Mouse (Mus musculus): ENCODE data around the gene Slc47a1. TPM values are rescaled to one million over a fixed set of nuclear protein-coding genes. Genes with fewer than 3 reads are reported as not detected.
A peak's percentile ranks its signal among the peaks of the same experiment; 100 is the strongest.

Gene Slc47a1
- polyA plus RNA-seq, 1 experiment from 2014 or later: 8.0 TPM

- no peak overlapping the region for H3K27ac ChIP-seq (ENCODE audit: low read depth, low read length)
- no peak overlapping the region for H3K9ac ChIP-seq (ENCODE audit: low read depth, low read length)
- no peak for ATAC-seq
- H3K9me3 ChIP-seq (ENCODE audit: control insufficient read depth): no peaks in the 10 kb centered on the region
- TF ChIP-seq CTCF (IDR thresholded peaks at IDR 0.05; ENCODE audit: low read depth): no peak
- WGBS: 22% methylated on average over 10 of the region's 10 CpGs
- peaks cover 24% of the 10 kb centered on the region for H3K27me3 ChIP-seq (replicated peaks; ENCODE audit: control insufficient read depth, insufficient read depth, low read length)
- H3K36me3 ChIP-seq (ENCODE audit: control insufficient read depth, insufficient read depth): no peaks in the 10 kb centered on the region
- peak overlapping the region; percentile 36 for H3K4me3 ChIP-seq (ENCODE audit: low read depth, low read length)
- H3K4me2 ChIP-seq (replicated peaks; ENCODE audit: low read depth): peak overlapping the region; percentile 67
- peaks cover 7% of the 10 kb centered on the region; the same call in 1 of the 2 replicates for H3K4me1 ChIP-seq (replicated peaks; ENCODE audit: control insufficient read depth, insufficient read depth, low read length)
Measured at GRCm38 (mm10) chr11:61341971-61342370, 36.2 kb downstream of the Slc47a1 start.

- no peak overlapping the region for H3K27ac ChIP-seq (ENCODE audit: low read depth, low read length)
- H3K27me3 ChIP-seq (replicated peaks; ENCODE audit: control insufficient read depth, insufficient read depth, low read length): peaks cover 24% of the 10 kb centered on the region
- peaks cover 7% of the 10 kb centered on the region; the same call in 1 of the 2 replicates for H3K4me1 ChIP-seq (replicated peaks; ENCODE audit: control insufficient read depth, insufficient read depth, low read length)
- H3K9ac ChIP-seq (ENCODE audit: low read depth, low read length): no peak overlapping the region
- H3K36me3 ChIP-seq (ENCODE audit: control insufficient read depth, insufficient read depth): no peaks in the 10 kb centered on the region
- H3K4me2 ChIP-seq (replicated peaks; ENCODE audit: low read depth): no peak overlapping the region
- ATAC-seq: no peak
- no peak overlapping the region for H3K4me3 ChIP-seq (ENCODE audit: low read depth, low read length)
- no peak for TF ChIP-seq CTCF (IDR thresholded peaks at IDR 0.05; ENCODE audit: low read depth)
- no peaks in the 10 kb centered on the region for H3K9me3 ChIP-seq (ENCODE audit: control insufficient read depth)
- 84% methylated on average over 4 of the region's 4 CpGs for WGBS
Measured at GRCm38 (mm10) chr11:61341233-61341632, 36.9 kb downstream of the Slc47a1 start.

DNA sequence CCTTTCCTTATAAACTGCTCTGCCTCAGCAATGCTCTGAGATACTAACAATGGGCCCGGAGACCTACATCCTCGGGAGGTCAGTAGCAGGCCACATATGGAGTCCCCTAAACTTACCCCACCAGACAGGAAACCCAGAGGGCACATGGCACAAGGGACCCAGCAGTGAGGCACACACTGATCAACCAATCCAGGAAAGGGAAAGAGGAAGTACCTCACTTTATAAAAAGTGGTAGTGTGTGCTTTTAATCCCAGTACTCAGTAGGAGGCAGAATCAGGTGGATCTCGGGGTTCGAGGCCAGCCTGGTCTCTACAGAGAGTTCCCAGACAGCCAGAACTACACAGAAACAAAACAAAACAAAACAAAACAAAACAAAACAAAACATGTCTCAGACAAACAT, 37.8 kb downstream of the Slc47a1 start:
- Histone ChIP-seq H3K4me3 (ENCODE audit: low read depth, low read length) (no peak overlapping the region), H3K4me2 (replicated peaks; ENCODE audit: low read depth) (no peak overlapping the region), H3K9me3 (ENCODE audit: control insufficient read depth) (no peaks in the 10 kb centered on the region), H3K27ac (ENCODE audit: low read depth, low read length) (no peak overlapping the region), H3K36me3 (ENCODE audit: control insufficient read depth, insufficient read depth) (no peaks in the 10 kb centered on the region), H3K4me1 (replicated peaks; ENCODE audit: control insufficient read depth, insufficient read depth, low read length) (peaks cover 7% of the 10 kb centered on the region; the same call in 1 of the 2 replicates), H3K27me3 (replicated peaks; ENCODE audit: control insufficient read depth, insufficient read depth, low read length) (peaks cover 20% of the 10 kb centered on the region), H3K9ac (ENCODE audit: low read depth, low read length) (no peak overlapping the region)
- no peak for ATAC-seq
- 87% methylated on average over 4 of the region's 4 CpGs for WGBS
- TF ChIP-seq CTCF (IDR thresholded peaks at IDR 0.05; ENCODE audit: low read depth): no peak

GRCm38 (mm10) chr11:61337586-61337985, 40.6 kb downstream of the Slc47a1 start:
- no peak for ATAC-seq
- Histone ChIP-seq H3K4me1 (replicated peaks; ENCODE audit: control insufficient read depth, insufficient read depth, low read length) (peaks cover 4% of the 10 kb centered on the region; the same call in 1 of the 2 replicates), H3K4me2 (replicated peaks; ENCODE audit: low read depth) (no peak overlapping the region), H3K9me3 (ENCODE audit: control insufficient read depth) (no peaks in the 10 kb centered on the region), H3K27ac (ENCODE audit: low read depth, low read length) (no peak overlapping the region), H3K4me3 (ENCODE audit: low read depth, low read length) (no peak overlapping the region), H3K9ac (ENCODE audit: low read depth, low read length) (no peak overlapping the region), H3K36me3 (ENCODE audit: control insufficient read depth, insufficient read depth) (no peaks in the 10 kb centered on the region), H3K27me3 (replicated peaks; ENCODE audit: control insufficient read depth, insufficient read depth, low read length) (peaks cover 11% of the 10 kb centered on the region)
- peak; percentile 65 for TF ChIP-seq CTCF (IDR thresholded peaks at IDR 0.05; ENCODE audit: low read depth)
- 67% methylated on average over 10 of the region's 10 CpGs for WGBS

- TF ChIP-seq CTCF (IDR thresholded peaks at IDR 0.05; ENCODE audit: low read depth): no peak
- H3K9me3 ChIP-seq (ENCODE audit: control insufficient read depth): no peaks in the 10 kb centered on the region
- H3K4me3 ChIP-seq (ENCODE audit: low read depth, low read length): no peak overlapping the region
- H3K4me1 ChIP-seq (replicated peaks; ENCODE audit: control insufficient read depth, insufficient read depth, low read length): 0 out of 2 replicates have a peak, but pooled peaks cover 5% of the 10 kb centered on the region
- no peak for ATAC-seq
- no peak overlapping the region for H3K9ac ChIP-seq (ENCODE audit: low read depth, low read length)
- H3K27me3 ChIP-seq (replicated peaks; ENCODE audit: control insufficient read depth, insufficient read depth, low read length): no peaks in the 10 kb centered on the region
- H3K27ac ChIP-seq (ENCODE audit: low read depth, low read length): no peak overlapping the region
- H3K36me3 ChIP-seq (ENCODE audit: control insufficient read depth, insufficient read depth): no peaks in the 10 kb centered on the region
- no peak overlapping the region for H3K4me2 ChIP-seq (replicated peaks; ENCODE audit: low read depth)
- WGBS: 66% methylated on average over 10 of the region's 10 CpGs
Measured at GRCm38 (mm10) chr11:61320904-61321687, 57.0 kb downstream of the Slc47a1 start.

GRCm38 (mm10) chr11:61319923-61320567, 58.1 kb downstream of the Slc47a1 start:
- no peaks in the 10 kb centered on the region for H3K36me3 ChIP-seq (ENCODE audit: control insufficient read depth, insufficient read depth)
- 0 out of 2 replicates have a peak, but pooled peaks cover 5% of the 10 kb centered on the region for H3K4me1 ChIP-seq (replicated peaks; ENCODE audit: control insufficient read depth, insufficient read depth, low read length)
- no peaks in the 10 kb centered on the region for H3K9me3 ChIP-seq (ENCODE audit: control insufficient read depth)
- no peak overlapping the region for H3K4me2 ChIP-seq (replicated peaks; ENCODE audit: low read depth)
- TF ChIP-seq CTCF (IDR thresholded peaks at IDR 0.05; ENCODE audit: low read depth): no peak
- no peak for ATAC-seq
- 0 out of 2 replicates have a peak overlapping the region, but pooled peaks have one; percentile 2 for H3K9ac ChIP-seq (ENCODE audit: low read depth, low read length)
- no peak overlapping the region for H3K27ac ChIP-seq (ENCODE audit: low read depth, low read length)
- no peaks in the 10 kb centered on the region for H3K27me3 ChIP-seq (replicated peaks; ENCODE audit: control insufficient read depth, insufficient read depth, low read length)
- H3K4me3 ChIP-seq (ENCODE audit: low read depth, low read length): no peak overlapping the region
- WGBS: 47% methylated on average over 3 of the region's 3 CpGs

All from intestine, postnatal 0 days (tissue).